Mouse (Mus musculus) forelimb bud, embryonic 11.5 days (tissue): Measurements from ENCODE around the gene Ptrh2.

ENCODE experiments used
- DNase-seq: peaks from one replicate; pipeline ENCODE4 v3.0.0-alpha.2; 2012; ENCODE audit warnings: low read depth, low spot score

The Ptrh2 gene

DNA sequence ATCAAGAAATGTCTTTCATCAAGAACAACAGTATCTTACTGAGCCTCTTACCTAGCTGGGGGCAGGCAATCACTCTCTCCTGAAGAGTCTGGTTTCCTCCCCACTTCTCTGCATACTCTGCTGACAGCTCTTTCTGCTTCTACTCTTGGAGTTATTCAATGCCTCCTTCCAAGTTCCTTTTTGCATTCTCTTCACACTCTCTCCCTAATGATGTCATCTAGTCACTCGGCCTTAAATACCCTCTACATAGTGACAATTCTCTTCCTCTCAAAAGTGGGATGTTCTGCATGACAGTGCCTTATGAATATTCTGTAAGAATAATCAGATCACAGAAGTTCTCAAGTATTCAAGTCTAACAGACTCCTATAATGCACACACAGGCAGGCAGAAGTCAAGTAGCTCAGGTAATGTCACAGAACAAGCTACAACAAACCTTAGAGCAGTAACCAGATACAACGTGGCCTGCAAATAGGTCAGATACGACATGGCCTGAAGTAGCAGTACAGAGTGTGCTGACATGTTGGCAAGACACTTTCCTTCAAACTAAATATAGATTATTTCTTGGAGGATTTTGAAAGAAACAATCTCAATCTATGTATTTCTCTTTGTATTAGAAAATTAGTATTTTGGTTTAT is 12.6 kb upstream of the Ptrh2 start:
- DNase-seq: no peak

DNA sequence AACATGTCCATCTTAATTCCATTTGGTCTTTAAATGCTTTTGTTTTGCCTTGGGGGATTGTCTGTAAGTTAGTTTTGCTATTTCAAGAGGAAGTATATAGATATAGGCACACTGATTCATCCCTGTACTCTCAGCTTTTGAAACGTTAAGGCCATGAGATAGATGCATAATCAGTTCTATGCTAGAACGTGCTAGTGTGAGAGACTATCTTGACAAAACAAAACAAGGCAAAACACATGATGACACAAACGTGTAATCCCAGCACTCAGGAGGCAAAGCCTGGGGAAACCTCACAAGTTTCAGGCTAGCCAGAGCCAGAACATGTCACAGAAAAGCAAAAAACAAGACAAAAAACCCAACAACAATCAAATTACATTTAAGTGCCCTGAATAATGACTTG is 11.0 kb upstream of the Ptrh2 start:
- DNase-seq: no peak

DNA sequence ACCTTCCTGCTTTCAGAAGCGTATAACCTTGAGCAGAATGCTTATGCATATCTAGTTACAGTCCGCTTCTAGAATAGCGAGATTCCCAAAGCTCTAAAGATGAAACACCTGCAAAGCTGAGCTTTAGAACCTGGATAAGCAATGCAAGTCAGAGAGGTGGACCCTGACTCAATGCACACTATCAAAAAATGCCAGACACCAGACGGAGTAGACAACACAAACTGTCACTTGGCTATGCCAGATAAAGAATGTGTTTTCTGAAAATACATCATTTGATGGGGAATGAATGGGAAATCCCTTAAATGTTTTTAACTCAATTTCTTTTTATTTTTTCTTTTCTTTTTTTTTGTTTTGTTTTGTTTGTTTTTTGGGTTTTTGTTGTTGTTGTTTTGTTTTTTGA is 8.3 kb upstream of the Ptrh2 start:
- no peak for DNase-seq

DNA sequence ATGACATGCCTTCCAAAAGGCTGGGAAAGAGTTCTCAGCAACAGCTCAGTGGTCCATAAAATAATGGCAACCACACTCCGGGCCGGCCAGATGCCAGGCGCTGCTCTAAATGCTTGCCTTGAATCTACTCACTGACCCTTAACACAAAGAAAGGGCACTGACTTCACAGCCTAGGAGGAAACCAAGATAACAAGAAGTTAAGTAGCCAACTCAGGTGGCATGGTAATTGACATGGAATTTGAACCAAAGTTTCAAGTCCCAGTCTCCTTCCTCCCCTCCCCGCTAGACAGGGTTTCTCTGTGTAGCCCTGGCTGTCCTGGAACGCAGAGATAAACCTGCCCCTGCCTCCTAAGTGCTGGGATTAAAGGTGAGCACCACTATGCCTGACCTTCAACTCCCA is 4.8 kb upstream of the Ptrh2 start:
- DNase-seq: no peak

DNA sequence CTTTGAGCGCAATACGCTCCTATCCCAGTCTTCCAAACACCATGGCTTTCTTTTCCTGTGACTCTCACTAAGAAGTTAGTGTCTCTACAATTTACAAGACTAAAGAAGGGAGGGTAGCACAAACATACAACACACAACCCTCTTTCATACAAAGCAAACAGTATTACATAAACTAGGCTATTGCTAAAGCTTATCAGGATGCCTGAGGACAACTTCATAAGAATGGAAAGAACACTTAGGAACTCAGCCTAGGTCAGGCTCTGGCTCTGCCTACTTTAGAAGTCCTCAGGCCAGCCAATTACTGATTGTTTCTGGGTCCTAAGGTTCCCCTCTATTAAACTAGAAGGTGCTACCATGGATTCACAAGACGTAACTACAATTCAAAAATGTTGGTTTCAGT is 3.1 kb upstream of the Ptrh2 start:
- DNase-seq: no peak

DNA sequence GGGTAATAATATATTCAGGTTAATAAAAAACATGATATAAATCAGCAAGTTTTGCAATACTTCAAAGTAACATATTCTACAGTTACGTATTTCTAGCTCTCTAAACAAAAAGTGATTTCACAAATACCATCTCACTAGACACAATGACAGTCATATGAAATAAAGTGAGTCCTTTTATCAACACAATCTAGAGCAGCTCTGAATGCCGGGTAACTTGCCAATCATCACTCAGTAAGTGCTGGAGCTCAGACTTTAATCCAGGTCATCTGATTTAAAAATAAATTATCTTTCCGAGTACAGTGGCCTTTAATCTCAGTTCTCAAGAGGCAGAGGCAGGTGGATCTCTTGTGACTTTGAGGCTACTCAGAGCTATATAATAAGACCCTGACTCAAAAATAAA is 2.4 kb upstream of the Ptrh2 start:
- no peak for DNase-seq

DNA sequence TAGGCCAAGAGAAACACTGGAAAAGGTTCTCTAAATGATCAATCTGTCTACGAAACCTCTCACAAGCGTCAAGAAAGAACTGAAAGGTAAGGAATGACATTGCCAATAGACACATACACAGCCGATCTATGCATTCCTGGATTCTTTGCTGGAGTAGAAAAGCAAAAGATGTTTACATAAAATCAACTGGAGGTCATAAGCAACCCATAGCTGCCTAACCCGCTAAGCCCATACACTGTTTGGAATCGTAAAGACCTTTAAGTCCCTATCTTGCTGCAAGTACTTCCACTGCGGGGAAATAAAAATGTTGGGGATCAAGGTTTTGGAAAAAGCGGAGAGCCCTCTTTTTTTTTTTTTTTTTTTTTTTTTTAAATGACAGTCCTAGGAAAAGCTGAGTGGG is 924 bp upstream of the Ptrh2 start:
- DNase-seq: no peak

DNA sequence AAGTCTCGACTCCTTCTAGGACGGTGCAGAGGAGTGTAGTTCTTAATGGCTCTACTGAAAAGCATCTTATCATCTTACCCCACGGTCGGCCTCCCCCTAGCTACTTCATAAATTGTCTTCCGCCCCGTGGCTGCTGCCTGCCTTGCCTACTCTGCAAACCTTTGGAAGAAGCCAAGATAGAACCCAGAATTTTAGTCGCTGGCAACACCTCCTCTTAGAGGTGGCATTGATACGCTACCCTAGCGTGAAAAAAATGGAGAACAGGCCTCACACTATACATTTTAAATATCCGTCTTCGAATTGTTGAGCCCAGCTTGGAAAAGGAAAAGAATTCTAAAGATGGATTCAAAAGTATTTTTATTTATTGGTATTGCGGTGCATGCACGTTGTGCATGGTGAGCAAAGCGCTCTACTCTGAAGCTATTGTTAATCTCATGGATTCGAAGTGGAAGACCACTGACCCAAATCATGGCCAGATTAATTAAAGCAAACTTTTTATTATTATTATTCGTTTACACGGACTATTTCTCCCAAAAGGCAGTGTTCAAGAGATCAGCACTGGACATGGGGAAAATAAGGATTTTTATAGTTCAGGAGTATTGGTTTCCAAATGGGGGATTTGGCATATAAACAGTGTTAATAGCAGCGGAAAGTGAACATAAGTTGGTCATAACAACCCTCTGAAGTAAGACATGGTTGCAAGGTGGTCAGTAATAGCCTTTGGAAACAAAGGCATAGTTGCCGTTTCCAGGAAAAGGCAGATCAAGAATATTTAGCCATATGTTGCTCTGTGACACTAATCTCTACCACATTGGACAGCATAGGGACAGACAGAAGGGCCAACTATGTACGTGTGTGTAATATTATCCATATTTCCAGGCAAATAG is 584 bp downstream of the Ptrh2 start:
- DNase-seq: no peak

DNA sequence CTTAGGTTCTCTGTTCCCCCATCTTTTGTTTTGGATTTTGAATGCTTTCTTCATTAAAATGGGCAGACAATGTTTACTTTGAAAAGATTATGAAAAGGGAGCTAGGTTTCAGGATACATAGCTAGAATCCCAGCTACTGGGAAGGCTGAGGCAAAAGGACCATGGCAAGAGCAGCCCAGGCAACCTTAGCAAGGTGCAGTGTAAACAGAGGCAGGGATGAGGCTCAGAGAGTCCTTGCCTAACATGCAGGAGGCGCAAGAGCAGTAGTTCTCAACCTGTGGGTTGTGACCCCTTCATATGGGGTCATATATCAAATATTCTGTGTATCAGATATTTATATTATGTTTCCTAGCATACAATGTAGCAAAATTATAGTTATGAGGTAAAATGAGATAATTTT is 1.6 kb downstream of the Ptrh2 start:
- no peak for DNase-seq

DNA sequence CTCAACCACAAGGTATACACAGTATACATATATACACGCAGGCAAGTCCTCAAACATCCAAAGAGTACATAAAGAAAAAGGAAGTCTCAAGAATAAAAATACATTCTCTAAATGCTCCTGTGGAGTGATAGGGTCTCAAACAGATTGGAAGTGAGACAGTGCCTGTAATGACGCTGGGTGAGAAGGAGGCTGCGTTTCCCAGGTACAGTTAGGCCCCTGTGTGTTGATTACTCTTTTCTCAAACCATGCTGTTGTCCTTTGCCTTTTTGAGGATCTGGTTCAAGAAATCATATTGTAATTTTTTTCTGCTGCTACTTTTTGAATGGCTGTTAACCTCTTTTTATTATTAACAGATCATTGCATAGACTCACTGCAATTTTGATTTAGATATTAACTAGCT is 6.6 kb downstream of the Ptrh2 start:
- no peak for DNase-seq

DNA sequence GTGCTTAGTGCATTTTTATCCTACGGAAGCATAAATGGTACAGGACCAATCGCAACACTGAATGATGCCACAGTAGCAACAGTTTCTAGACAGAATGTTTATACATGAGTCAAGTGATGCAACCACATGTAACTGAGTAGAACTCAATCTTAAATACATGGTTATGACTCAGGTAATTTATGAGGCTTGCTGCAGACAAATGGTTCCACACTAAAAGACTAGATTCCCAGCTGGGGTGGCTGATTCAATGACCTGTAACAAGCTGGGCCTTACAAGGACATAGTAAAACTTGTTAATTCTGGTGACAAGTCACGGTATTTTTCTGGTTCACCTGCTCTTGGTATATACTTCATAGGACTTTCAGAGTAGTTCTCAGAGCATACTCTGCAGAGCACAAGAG is 7.7 kb downstream of the Ptrh2 start:
- DNase-seq: no peak

DNA sequence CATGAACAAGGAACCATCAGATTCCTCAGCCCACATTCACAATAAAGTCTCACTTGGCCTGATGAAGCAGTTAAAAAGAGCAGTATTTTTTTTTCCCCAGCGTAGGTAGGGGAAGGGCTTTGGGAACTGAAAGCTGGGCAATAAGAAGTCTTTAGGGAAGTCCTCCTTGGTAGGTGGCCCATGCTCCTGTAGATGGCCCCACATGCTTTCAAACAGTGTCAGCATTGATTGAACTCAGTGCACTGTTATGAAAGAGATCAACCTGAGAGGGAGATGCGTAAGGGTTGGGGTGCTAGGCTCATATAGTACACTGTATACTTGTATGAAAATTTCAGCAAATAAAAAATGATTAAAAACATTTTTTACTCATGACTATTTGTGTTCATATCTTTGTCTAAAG is 8.2 kb downstream of the Ptrh2 start:
- DNase-seq: no peak

DNA sequence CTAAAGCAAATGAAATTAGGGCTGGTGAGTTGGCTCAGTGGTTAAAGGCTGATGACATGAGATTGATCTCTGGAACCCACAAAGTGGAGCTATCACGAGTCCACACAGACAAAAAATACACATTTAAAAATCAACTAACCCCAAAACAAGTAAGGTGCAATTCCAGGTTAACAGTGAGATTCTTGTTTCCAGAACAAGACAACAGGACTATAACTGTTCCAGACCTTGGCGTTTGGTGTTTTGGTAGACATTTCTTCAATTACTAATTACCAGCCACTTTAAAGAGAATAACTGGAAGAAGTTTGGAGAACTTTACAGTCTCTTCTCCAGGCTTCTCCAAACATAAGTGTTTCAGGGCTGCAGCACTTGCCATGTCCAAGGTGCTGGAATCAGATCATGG is 8.8 kb downstream of the Ptrh2 start:
- no peak for DNase-seq

DNA sequence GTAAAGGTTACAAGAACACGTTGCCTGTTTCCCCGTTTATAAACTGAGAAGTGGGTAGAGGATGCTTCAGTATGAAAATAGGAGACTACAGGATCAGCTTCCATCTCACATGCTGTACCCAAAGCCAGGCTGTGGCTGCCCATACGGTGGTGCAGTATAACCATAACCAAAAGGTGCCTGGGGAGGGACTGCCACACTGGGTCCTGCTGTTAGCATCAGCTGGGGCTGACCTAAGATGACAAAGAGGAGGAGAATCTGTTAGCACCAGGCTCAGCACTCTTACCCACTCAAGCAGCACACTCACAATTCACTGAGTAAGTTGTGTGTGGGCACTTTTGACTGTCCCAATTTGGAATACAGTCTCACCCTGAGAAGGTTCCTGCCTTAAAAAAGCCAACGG is 11.7 kb downstream of the Ptrh2 start:
- DNase-seq: no peak

DNA sequence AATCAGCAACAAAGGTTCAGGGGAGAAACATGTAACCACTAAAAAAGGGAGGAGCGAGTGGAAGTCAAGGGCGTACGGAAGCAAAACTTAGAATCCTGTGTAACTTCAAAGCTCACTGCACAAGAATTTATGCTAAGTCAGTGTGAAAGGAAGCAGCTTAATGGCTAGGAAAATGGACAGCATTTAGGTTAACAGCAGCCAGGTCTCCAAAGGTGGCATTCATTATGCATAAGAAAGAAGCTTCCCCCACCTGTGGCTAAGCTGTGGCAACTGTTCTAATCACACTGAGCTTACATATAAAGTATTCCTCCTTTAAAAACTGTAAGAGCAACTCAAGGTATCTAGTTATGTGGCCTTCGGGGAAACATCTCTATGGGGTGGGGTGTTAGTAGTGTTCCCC is 17.4 kb downstream of the Ptrh2 start:
- DNase-seq: no peak

DNA sequence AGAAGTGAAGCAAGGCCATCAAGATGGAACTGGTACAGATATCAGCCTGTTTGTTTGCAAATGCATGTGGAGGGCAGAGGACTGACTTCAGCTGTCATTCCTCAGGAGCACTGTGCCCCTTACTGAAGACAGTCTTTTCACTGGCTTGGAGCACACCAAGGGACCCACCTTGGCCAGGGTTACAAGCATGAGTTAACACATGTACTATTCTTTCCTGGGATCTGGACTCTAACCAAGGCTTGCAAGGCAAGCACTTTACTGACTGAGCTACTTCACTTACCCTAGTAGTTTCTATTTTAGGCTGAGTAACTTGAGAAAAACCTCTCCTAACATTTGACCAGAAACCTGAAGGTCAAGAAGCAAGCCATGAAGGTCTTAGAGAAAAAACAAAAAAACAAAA is 30.8 kb downstream of the Ptrh2 start:
- no peak for DNase-seq

DNA sequence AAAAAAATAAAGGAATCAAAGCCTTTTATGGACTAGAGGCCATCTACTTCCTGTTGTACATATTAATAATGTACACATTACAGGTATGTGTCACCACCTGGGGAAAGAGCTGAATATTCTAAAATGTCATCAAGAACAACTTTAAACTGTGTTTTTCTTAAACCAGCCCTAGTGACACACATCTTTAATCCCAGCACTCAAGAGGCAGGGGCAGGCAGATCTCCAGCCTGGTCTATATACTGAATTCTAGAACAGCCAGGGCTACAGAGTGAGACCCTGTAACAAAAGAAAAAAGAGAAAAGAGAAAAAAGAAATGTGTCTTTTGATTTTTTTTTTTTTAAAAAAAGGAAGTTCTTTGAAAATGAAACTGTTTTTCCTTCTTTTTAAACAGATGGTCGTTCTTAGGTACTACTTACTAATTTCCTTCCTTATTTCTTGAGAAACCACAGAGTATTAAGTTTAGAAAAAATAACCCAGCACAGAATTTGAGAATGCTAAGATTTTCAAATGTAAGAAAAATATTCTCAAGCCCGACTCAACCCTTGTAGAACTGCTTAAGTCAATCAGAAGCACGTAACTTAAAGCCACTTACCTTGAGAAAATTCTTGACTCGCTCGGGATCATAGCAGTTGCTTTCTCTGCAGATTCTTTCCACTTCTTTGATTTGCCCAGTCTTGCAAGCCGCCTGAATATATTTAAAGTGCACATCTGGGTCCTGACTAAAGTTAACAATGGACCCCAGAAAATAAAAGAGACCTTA is 33.7 kb downstream of the Ptrh2 start:
- DNase-seq: no peak

DNA sequence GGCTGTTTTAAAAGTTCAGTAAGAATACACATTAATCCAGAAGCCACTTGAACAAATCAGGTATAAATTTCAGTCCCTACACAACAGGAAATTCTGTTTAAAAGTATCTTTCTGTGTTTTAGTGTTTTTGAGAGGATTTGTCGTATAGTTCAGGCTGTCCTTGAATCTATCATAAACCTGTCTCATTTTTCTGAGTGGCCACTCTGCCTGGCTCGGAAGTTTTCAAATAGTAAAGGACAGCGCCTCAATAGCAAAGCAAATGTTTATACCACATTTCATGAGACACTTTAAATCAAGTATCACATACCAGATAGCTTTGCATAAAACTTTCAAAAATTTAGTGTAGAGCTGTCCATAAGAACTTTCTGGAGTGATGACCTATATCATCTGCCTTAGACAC is 34.6 kb downstream of the Ptrh2 start:
- no peak for DNase-seq

DNA sequence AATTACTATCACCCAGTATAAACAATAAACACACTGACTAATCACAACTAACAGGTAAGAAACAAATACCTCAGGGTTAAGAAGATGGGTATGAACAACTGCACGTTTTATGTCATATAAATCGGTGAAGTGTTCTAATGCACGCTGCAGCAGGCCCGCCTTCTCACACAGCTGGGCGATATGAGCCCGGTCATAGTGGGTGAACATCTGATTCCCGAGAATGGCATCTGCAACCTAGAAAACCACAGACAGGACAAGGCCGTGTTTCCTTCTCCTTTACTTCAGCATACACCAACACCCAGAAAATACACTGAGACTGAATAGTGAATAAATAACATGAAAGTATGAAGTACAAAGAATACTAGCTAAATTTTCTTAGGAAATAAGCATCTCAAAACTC is 35.6 kb downstream of the Ptrh2 start:
- no peak for DNase-seq

DNA sequence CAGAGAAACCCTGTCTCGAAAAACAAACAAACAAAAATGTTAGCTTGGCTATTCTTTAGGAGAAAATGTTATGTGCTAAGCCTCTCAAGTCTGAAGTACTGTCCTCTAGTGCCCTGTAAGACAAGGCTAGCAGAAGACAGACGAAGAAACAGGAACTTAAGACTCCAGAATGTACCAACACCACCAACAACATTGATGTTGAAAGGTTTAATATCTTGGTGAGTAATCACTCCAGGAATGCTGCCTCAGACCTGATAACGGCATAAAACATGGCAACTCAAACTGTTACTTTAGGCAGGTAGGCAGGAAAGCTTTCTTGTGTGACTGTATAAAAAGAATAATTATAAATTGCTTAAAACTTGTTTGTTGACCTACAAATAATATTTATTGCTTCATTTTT is 40.2 kb downstream of the Ptrh2 start:
- DNase-seq: no peak

DNA sequence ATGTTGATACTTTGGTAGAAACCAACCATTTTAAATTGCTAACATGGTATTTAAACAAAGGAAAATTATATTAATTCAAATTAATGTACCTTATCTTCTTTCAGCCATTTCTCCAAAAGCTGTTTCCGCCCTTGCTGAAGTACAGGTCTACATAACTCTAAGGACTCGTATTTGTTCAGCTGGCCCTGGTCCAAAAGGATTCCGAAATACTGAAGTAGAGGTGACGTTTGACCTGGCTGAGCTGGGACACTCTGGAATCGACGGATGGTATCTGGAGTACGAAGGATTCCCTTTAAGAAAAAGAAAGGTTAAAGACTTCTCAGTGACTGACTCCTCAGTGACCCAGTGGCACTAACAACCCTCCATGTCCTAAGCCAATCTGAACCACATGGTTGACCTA is 41.2 kb downstream of the Ptrh2 start:
- DNase-seq: no peak

DNA sequence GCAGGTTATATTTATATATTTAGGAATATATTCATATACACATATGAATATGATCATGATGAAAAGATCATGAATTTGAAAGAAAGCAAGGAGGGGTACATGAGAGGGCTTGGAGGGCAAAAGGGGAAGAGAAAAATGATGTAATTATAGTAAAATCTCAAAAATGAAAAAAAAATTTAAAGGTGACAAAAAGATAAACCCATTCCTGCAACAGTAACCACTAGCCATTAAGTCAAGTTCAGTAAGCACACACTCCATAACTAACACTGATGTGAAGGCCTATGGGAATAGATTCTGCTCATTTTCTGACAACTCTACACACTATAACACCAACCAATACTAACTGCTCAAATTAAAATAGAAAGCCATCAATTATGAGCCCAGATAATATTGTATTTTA is 41.8 kb downstream of the Ptrh2 start:
- no peak for DNase-seq

DNA sequence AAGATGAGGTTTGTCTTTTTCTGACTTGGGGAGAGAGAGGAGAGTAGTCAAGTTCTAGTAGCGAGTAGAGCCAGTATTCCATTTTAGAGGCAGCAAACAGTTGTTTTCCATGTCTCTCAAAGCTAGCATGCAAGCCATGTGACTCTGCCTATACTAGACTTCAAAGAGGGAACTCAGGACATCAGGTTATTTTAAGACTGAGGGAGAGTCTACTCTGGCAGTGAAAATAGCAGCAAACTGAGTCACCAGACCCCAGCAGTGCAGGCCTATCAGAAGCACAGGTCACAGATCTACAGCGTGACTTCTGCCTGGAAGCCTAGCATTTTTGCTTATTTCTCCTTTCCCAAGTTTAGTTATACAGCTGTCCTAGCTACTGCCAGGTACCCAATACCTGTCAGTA is 47.7 kb downstream of the Ptrh2 start:
- DNase-seq: no peak
